Mouse (Mus musculus): ENCODE results near the gene Aldh1l1.

Gene Aldh1l1

GRCm38 (mm10) chr6:90544433-90544832 lies 58.2 kb downstream of the Aldh1l1 start:
- DNase-seq (ENCODE audit: low read depth in 1 of 2, low spot score in 2 of 2): no peak

- no peak for DNase-seq (ENCODE audit: low read depth in 1 of 2, low spot score in 2 of 2)
Observed at GRCm38 (mm10) chr6:90546274-90546673, 60.0 kb downstream of the Aldh1l1 start.

DNA sequence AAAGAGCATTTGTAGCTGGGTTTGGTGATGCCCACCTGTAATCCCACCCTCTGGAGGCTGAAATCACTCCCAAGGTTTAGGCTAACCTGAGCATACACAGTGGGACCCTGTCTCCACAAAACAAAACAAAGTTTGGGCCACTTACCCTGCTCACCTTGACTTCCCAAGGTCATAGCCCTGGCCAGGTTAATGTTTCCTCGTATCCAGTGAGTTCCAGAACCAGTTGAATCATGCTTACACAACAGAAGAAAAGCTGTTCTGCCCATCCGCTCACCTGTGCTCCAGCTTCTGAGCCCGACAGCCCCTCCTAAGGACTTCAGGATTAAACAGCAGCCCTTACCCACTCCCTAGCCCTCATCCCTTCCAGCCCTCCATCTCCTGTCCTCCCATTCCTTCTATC lies 60.8 kb downstream of the Aldh1l1 start:
- DNase-seq (ENCODE audit: low read depth in 1 of 2, low spot score in 2 of 2): no peak

DNA sequence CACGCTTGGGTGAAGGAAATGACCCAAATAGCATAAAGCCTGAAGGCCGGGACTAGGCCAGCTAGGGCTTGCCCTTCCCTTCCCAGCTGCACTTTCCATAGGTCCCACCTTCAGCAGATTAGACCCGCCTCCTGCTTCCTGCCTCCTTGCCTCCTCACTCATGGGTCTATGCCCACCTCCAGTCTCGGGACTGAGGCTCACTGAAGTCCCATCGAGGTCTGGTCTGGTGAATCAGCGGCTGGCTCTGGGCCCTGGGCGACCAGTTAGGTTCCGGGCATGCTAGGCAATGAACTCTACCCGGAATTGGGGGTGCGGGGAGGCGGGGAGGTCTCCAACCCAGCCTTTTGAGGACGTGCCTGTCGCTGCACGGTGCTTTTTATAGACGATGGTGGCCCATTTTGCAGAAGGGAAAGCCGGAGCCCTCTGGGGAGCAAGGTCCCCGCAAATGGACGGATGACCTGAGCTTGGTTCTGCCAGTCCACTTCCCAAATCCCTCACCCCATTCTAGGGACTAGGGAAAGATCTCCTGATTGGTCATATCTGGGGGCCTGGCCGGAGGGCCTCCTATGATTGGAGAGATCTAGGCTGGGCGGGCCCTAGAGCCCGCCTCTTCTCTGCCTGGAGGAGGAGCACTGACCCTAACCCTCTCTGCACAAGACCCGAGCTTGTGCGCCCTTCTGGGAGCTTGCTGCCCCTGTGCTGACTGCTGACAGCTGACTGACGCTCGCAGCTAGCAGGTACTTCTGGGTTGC lies 64.1 kb downstream of the Aldh1l1 start:
- no peak for DNase-seq (ENCODE audit: low read depth in 1 of 2, low spot score in 2 of 2)

GRCm38 (mm10) chr6:90551251-90551650 lies 65.0 kb downstream of the Aldh1l1 start:
- DNase-seq (ENCODE audit: low read depth in 1 of 2, low spot score in 2 of 2): no peak

GRCm38 (mm10) chr6:90553197-90553596 lies 67.0 kb downstream of the Aldh1l1 start:
- no peak for DNase-seq (ENCODE audit: low read depth in 1 of 2, low spot score in 2 of 2)

DNA sequence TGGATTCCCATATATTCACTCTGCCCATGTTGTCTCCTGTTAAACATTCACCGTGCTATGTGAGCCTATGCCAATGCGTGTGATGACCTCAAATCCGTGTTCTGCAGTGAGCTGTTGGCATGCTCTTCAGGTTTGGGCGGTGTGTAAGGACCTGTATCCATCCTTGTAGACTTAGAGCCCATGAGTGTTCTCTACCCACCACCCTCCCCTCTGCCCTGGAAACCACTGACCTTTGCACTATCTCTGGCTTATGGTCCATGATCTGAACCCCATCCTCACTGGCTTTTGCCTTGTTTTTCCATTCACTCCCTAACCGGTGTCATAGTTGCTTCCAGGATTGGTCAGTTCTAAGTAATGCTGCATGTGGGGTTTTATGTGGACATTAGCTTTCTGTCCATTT lies 67.5 kb downstream of the Aldh1l1 start:
- no peak for DNase-seq (ENCODE audit: low read depth in 1 of 2, low spot score in 2 of 2)

DNA sequence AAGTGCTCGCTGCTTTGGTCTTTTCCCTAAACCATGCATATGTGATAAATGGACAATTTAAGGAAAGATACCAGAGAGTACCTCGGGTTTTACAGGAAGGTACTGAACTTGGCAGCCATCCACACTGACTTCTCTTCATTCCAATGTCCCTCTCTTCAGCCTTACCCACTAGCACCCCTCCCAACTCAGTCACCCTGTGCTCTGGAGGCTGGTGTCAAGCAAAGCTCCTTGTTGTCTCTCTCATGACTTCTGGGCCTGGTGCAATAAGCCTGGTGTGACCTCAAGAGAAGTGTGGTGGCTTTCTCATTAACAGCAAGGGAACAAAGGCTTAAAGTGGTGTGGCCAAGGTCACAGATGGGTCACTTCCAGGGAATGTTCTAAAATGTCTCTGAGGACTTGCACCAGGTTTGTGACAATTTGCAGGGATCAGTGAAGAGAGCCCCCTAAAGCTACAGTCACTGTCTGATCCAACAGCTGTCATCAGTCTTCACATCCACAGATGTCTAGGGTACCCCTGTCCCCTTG lies 70.4 kb downstream of the Aldh1l1 start:
- no peak for DNase-seq (ENCODE audit: low read depth in 1 of 2, low spot score in 2 of 2)

DNA sequence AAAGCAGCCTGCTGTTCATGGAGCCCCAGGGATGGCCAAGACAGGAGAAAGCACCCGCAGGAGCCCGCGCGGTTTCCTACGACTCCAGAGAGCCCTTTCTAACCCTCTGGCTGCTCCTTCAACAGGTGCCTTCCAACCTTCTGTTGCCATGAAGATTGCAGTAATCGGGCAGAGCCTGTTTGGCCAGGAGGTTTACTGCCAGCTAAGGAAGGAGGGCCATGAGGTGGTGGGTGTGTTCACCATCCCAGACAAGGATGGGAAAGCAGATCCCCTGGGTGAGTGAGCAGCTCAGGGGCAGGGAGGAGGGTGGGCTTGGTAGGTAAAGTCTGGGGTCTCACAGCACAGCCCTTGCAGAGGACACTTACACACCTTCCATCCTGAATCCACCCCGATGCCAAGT lies 70.8 kb downstream of the Aldh1l1 start:
- no peak for DNase-seq (ENCODE audit: low read depth in 1 of 2, low spot score in 2 of 2)

- no peak for DNase-seq (ENCODE audit: low read depth in 1 of 2, low spot score in 2 of 2)
Observed at GRCm38 (mm10) chr6:90557829-90558693, 71.8 kb downstream of the Aldh1l1 start.

GRCm38 (mm10) chr6:90560390-90561058 lies 74.3 kb downstream of the Aldh1l1 start:
- no peak for DNase-seq (ENCODE audit: low read depth in 1 of 2, low spot score in 2 of 2)

GRCm38 (mm10) chr6:90561234-90561781 lies 75.1 kb downstream of the Aldh1l1 start:
- no peak for DNase-seq (ENCODE audit: low read depth in 1 of 2, low spot score in 2 of 2)

- no peak for DNase-seq (ENCODE audit: low read depth in 1 of 2, low spot score in 2 of 2)
Observed at GRCm38 (mm10) chr6:90564240-90564639, 78.0 kb downstream of the Aldh1l1 start.

DNA sequence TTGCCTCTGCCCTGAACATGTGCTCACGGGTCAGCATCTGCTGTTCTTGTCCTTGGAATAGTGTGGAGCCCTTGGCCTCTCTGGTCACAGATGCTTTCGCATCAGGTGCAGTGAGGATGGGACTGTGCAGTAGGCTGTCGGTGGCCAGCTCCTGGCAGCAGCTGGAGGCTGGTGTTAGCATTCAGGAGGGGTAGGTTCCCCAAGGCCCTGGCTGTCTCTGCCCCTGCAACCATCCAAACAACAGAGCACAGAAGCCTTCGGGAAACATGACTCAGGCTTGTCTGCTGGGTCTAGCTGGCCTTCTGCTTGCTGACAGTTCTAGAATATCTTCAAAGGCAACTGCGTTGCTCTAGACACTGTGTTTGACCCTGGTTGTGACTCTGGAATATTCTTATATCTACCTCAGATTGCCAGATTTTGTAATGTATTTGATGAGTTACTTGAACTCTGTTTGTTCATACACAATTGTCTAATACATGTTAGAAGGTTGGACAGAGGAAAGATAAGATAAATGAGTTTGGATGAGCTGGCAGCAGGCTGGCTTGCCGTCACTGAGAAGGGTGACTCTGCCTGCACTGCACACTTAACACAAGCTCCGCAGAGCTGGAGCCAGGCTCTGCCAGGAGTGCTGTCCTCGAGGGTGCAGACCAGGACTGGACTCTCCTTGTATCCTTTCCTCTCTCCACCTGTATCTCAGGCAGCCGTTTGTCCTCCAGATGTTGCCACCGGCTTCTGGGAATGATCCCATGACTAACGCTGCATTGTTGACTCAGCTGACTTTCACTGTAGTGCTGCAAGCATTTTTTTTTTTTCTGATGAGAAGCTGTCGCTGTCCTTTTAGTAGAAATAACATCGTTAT lies 79.4 kb downstream of the Aldh1l1 start:
- no peak for DNase-seq (ENCODE audit: low read depth in 1 of 2, low spot score in 2 of 2)

GRCm38 (mm10) chr6:90567486-90567885 lies 81.3 kb downstream of the Aldh1l1 start:
- DNase-seq (ENCODE audit: low read depth in 1 of 2, low spot score in 2 of 2): no peak

- no peak for DNase-seq (ENCODE audit: low read depth in 1 of 2, low spot score in 2 of 2)
Observed at GRCm38 (mm10) chr6:90567928-90568327, 81.7 kb downstream of the Aldh1l1 start.

GRCm38 (mm10) chr6:90568721-90569120 lies 82.5 kb downstream of the Aldh1l1 start:
- no peak for DNase-seq (ENCODE audit: low read depth in 1 of 2, low spot score in 2 of 2)

- no peak for DNase-seq (ENCODE audit: low read depth in 1 of 2, low spot score in 2 of 2)
Observed at GRCm38 (mm10) chr6:90569736-90570383, 83.6 kb downstream of the Aldh1l1 start.

DNA sequence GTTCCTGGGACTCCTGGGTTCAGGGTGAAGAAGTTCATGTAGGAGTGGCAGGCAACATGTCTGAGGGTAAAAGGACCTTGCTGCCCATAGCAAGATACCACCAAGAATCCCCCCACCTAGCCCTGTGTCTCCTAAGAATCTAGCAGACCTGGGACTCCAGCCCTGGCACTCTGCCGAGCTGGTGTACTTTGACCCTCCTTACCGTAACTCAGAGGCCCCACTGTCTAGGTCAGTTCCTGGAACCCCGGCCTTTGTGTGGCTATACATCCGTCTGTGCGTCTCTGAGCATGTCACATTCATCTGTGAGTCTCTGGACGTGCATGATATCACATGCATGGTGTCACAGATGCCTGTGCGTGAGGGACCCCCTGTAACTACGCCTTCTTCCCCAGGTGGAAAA lies 84.2 kb downstream of the Aldh1l1 start:
- no peak for DNase-seq (ENCODE audit: low read depth in 1 of 2, low spot score in 2 of 2)

DNA sequence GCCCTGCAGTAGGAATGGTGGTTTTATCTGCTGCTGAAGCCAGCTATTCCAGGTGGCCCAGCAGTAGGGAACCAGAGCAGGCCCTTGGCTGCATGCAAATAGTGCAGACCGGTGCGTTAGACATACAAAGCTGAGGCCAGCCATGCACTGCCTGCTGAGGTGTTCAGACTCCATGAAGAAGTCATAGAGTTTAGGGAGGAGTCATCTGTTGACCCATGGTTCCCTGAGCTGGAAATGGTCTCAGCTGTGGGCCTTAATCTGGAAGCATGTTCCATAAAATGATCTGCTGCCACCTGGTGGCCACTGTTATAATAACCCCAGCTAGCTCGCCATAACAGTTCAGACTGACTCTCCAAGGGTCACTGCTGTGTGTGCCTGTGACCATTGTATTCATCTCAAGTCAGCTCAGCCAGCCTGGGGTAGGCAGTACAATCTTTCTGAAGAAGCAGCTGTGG lies 89.1 kb downstream of the Aldh1l1 start:
- DNase-seq (ENCODE audit: low read depth in 1 of 2, low spot score in 2 of 2): peak in 1 of 2 experiments; percentile 33

All from monocyte, adult 2 months (primary cell).